Mouse (Mus musculus) heart, postnatal 0 days (tissue): ENCODE measurements around the gene Lrrc37a. TPM values are rescaled to one million over a fixed set of nuclear protein-coding genes. Genes with fewer than 3 reads are reported as not detected.
"Not testable (repeated sequence)": the region's sequence is repeated elsewhere in the genome, so short reads cannot be mapped to it uniquely, and the experiment has no call there.

Experiments used
- ATAC-seq: fragments of 200-750 bp; cut with Nextera tagmentation; 2 replicates; pipeline ENCODE4 v1.8.0; 2017; ENCODE audit warnings: low read depth, moderate number of reproducible peaks, moderate library complexity; ENCODE audit not compliant: insufficient read depth
- DNase-seq: peaks from one replicate; pipeline ENCODE4 v3.0.0-alpha.2; 2016; ENCODE audit warnings: low spot score
- H3K27ac ChIP-seq: fragments of 300-500 bp; sonication (generic); 2 replicates; pipeline ENCODE4 v1.5.1; 2014; ENCODE audit warnings: low read depth, mild to moderate bottlenecking
- H3K27me3 ChIP-seq: fragments of 300-500 bp; sonication (generic); 2 replicates; pipeline ENCODE4 v1.6.1; 2014; ENCODE audit warnings: low read length, mixed read lengths; ENCODE audit not compliant: control insufficient read depth, insufficient read depth
- H3K36me3 ChIP-seq: fragments of 300-500 bp; sonication (generic); replicated peaks from 2 replicates; pipeline ENCODE4 v1.6.1; 2014; ENCODE audit warnings: low read length, mixed read lengths; ENCODE audit not compliant: control insufficient read depth, insufficient read depth
- H3K4me1 ChIP-seq: fragments of 300-500 bp; sonication (generic); 2 replicates; pipeline ENCODE4 v1.6.1; 2014; ENCODE audit warnings: antibody characterized with exemption; ENCODE audit not compliant: control insufficient read depth, insufficient read depth
- H3K4me2 ChIP-seq: fragments of 300-500 bp; sonication (generic); 2 replicates; pipeline ENCODE4 v1.6.1; 2014; ENCODE audit warnings: low read depth, mild to moderate bottlenecking, low read length, moderate library complexity
- H3K4me3 ChIP-seq: fragments of 300-500 bp; sonication (generic); 2 replicates; pipeline ENCODE4 v1.5.1; 2014; ENCODE audit warnings: low read depth, low read length
- H3K9ac ChIP-seq: fragments of 300-500 bp; sonication (generic); replicated peaks from 2 replicates; pipeline ENCODE4 v1.6.1; 2014; ENCODE audit warnings: low read depth, low read length, mixed read lengths
- H3K9me3 ChIP-seq: fragments of 300-500 bp; sonication (generic); replicated peaks from 2 replicates; pipeline ENCODE4 v1.6.1; 2016; ENCODE audit warnings: low read length; ENCODE audit not compliant: control insufficient read depth
- CTCF ChIP-seq: IDR thresholded peaks from 2 replicates; pipeline ENCODE4 v1.5.1; 2016; ENCODE audit warnings: antibody characterized with exemption, control low read depth, low read depth
- EP300 ChIP-seq: IDR thresholded peaks from 2 replicates; pipeline ENCODE4 v1.6.1; 2016; ENCODE audit warnings: antibody characterized with exemption, low read depth
- WGBS: fragments of 180-500 bp; shearing (Covaris S2); extraction: QIAGEN DNeasy Blood & Tissue Kit; methylation state at CpG from one replicate; pipeline ENCODE4 v1.1.7; 2014; 5-methylcytosine and 5-hydroxymethylcytosine counted together
- polyA plus RNA-seq: library from polyadenylated mRNA; unstranded; fragments of >200 nt; fragmentation: Nextera tagmentation; extraction: Ambion mirVana; gene quantifications from 2 replicates; pipeline ENCODE4 v1.2.1, GENCODE M21; 2015
- total RNA-seq: library from RNA; depleted of rRNA; stranded (reverse); fragments of >200 nt; gene quantifications from 2 replicates; pipeline ENCODE4 v1.2.3, GENCODE M21; 2014; ENCODE audit warnings: low replicate concordance

The Lrrc37a gene
- total and polyA plus RNA-seq, 2 experiments from 2014 or later = not detected

- Histone ChIP-seq H3K4me3 (peak overlapping the region; percentile 92), H3K9ac (peak overlapping the region; percentile 93), H3K27ac (no peak overlapping the region), H3K4me1 (peaks cover 6% of the 10 kb centered on the region; the same call in 1 of the 2 replicates), H3K27me3 (no peaks in the 10 kb centered on the region), H3K4me2 (peak overlapping the region; percentile 86), H3K9me3 (no peaks in the 10 kb centered on the region), H3K36me3 (peaks cover 5% of the 10 kb centered on the region; the same call in 1 of the 2 replicates)
- DNase-seq (no peak), ATAC-seq (peak; percentile 7; the same call in 1 of the 2 replicates)
- WGBS = 3% methylated on average over 14 of the region's 14 CpGs
- TF ChIP-seq EP300 = no peak
- TF ChIP-seq CTCF = no peak
Observed at GRCm38 (mm10) chr11:103412950-103413423, 91.4 kb downstream of the Lrrc37a start.

DNA sequence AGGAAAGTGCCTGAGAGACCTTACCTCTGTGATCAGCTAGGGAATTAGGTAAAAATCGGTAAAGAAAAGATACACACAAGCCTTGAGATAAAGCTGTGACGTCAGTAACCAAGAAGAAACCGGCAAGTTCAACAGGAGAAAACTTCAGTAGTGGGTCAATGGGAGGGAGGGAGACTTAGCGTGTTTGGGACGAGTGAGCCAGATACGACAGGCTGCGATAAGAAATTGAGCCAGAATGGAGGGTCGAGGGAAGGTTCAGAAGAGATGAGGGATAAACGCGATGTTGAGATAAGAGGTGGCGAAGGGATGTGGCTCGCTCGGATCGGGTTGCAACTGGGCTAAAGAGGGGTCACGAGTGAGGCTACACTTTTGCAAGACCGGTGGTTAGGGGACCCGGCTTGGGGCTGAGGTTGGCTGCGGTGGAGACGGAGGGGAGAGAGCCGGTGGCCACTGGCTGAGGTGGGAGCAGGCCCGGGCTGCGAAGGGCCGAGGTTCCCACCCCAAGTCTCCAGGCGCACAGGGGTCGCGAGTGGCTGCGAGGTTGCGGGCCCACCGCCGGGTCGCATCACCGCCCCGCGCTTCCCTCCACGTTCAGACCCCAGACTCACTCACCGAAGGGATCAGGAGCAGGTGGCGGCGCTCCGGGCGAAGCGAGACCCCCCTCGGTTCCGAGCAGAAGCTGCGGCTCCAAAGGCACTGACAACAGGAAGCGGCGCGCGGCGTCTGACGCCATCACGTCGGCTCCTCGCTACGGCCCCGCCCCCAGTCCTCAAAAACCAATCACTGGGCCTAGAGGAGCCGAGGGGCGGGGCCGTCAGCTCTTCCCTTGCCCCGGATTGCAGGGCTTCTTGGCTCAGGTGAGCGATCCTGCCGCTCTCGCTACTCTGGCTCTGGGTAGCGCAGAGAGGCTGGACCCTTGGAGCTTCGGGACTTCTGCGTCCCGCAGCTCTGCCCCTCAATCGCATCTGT lies 92.1 kb downstream of the Lrrc37a start, which contains the start of gene Plekhm1:
Plekhm1 (minus strand) TSS at position 707 of the 969 bp plus-strand sequence.
- Histone ChIP-seq H3K4me2 (peak within 1 kb of the TSS; percentile 86), H3K36me3 (peaks cover 5% of the 10 kb centered on the region; the same call in 1 of the 2 replicates), H3K4me1 (peaks cover 6% of the 10 kb centered on the region; the same call in 1 of the 2 replicates), H3K27ac (peak within 1 kb of the TSS; percentile 59), H3K27me3 (no peaks in the 10 kb centered on the region), H3K9ac (peak within 1 kb of the TSS; percentile 93), H3K9me3 (no peaks in the 10 kb centered on the region), H3K4me3 (peak within 1 kb of the TSS; percentile 92)
- WGBS = under 1% methylated on average over 62 of the region's 67 CpGs
- no peak for TF ChIP-seq CTCF
- no peak for TF ChIP-seq EP300
- ATAC-seq (peak; percentile 98), DNase-seq (peak; percentile 97)

DNA sequence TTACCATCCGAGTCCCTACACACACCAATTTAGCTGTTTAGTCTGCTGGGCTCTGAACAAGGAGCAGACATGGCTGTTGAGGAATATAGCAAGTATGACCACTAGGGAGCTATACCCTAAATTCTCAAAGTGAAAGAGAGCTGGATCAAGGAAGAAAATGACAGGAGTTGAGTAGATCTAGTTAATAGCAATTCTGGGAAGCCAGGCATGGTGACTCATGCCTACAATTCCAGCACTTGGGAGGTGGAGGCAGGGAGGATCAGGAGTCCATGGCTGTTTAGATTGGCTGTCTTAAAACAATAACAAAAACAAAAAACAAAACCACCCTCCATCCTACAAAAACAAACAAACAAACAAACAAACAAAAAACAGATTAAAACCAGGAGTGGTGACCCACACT lies 93.1 kb downstream of the Lrrc37a start:
- Histone ChIP-seq H3K36me3 (peaks cover 5% of the 10 kb centered on the region; the same call in 1 of the 2 replicates), H3K27me3 (no peaks in the 10 kb centered on the region), H3K4me2 (peak overlapping the region; percentile 86; the same call in 1 of the 2 replicates), H3K27ac (no peak overlapping the region), H3K9ac (no peak overlapping the region), H3K4me3 (no peak overlapping the region), H3K9me3 (no peaks in the 10 kb centered on the region), H3K4me1 (peaks cover 6% of the 10 kb centered on the region; the same call in 1 of the 2 replicates)
- DNase-seq (no peak), ATAC-seq (no peak)
- TF ChIP-seq EP300 = no peak
- no peak for TF ChIP-seq CTCF
- 73% methylated on average over 1 of the region's 1 CpGs for WGBS

GRCm38 (mm10) chr11:103408880-103409279 lies 95.5 kb downstream of the Lrrc37a start:
- Histone ChIP-seq H3K4me1 (peaks cover 6% of the 10 kb centered on the region; the same call in 1 of the 2 replicates), H3K9ac (no peak overlapping the region), H3K9me3 (no peaks in the 10 kb centered on the region), H3K27ac (no peak overlapping the region), H3K4me3 (no peak overlapping the region), H3K36me3 (peaks cover 9% of the 10 kb centered on the region; the same call in 1 of the 2 replicates), H3K4me2 (no peak overlapping the region), H3K27me3 (no peaks in the 10 kb centered on the region)
- TF ChIP-seq CTCF (no peak), EP300 (no peak)
- DNase-seq (no peak), ATAC-seq (no peak)
- 86% methylated on average over 13 of the region's 13 CpGs for WGBS

- H3K4me3 ChIP-seq, H3K9me3 ChIP-seq, H3K27me3 ChIP-seq, H3K4me1 ChIP-seq, ATAC-seq, H3K4me2 ChIP-seq, DNase-seq, H3K9ac ChIP-seq, H3K27ac ChIP-seq: not testable (repeated sequence)
- WGBS = 63% methylated on average over 5 of the region's 5 CpGs
- peaks cover 19% of the 10 kb centered on the region; the same call in 1 of the 2 replicates for H3K36me3 ChIP-seq
Observed at GRCm38 (mm10) chr11:103407136-103407535, 97.3 kb downstream of the Lrrc37a start.
